Mouse (Mus musculus) G1E-ER4 (cell line): Measurements from ENCODE around the gene Nr4a1. TPM values are rescaled to one million over a fixed set of nuclear protein-coding genes. Genes with fewer than 3 reads are reported as not detected.

Source experiments
- GATA1 ChIP-seq: IDR thresholded peaks from one replicate; pipeline ENCODE4 v1.8.0; 2012; ENCODE audit warnings: low read length, inconsistent platforms
- polyA plus RNA-seq: library from polyadenylated mRNA; stranded (reverse); fragments of >175 nt; gene quantifications from 2 replicates; pipeline ENCODE4 v1.2.3, GENCODE M21; 2012

Gene Nr4a1
- polyA plus RNA-seq, 1 experiment = not detected

DNA sequence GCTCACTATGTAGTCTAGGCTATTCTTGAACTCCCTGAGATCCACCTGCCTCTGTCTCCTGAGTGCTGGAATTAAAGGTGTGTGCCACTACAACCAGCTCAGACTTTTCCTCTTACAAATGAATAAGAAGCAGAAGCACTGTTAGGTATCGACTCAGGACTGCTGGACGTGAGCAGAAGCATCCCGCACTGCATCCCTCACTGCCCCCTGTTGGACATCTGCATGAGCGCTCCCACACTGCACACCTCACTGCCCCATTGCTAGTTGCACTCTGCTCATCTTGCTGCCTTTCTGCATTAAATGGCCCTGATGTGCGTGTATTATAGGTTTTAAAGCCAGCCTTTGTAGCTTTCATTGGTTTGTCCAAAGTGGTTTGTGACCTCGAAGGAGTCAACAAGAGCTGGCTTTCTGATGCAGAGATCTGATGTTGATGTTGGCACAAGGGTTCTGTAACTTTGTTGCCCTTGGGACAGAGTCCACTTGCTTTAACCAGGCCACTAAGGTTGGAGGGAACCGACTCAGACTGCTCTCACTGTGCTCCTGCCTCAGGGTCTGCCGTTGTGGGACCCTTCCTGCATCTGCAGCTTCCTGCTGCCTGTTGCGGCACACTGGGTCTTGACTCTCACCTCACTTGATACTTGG is 32.2 kb downstream of the Nr4a1 start:
- no peak for TF ChIP-seq GATA1

DNA sequence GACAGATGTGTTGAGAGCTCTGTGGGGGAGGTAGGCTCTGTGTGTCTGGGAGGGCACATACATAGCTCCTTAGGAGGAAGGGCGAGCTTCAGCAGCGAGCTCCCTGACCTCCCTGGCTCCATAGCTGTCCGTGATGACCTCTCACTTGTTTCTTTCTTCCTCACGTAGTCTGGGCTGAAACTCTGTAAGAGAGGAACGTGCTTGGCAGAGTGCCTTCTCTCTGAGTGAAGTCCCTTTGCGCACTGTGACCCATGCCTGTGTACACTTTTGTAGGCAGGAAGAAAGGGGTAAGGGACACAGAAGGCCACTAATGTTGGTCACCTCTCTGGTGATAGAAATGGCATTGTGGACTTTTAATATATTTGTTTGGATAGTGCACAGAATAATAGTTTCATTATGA is 33.3 kb downstream of the Nr4a1 start:
- TF ChIP-seq GATA1 = no peak

DNA sequence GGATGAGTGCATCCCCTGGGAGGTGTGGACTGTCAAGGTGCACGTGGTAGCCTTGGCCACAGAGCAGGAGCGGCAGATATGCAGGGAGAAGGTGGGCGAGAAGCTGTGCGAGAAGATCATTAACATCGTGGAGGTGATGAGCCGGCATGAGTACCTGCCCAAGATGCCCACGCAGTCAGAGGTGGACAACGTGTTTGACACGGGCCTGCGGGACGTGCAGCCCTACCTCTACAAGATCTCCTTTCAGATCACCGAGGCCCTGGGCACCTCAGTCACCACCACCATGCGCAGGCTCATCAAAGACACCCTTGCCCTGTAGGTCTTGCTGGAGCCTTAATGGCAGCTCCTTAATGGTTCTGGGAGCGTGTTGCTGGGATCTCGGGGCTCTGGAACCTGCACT is 36.3 kb downstream of the Nr4a1 start:
- TF ChIP-seq GATA1 = no peak

DNA sequence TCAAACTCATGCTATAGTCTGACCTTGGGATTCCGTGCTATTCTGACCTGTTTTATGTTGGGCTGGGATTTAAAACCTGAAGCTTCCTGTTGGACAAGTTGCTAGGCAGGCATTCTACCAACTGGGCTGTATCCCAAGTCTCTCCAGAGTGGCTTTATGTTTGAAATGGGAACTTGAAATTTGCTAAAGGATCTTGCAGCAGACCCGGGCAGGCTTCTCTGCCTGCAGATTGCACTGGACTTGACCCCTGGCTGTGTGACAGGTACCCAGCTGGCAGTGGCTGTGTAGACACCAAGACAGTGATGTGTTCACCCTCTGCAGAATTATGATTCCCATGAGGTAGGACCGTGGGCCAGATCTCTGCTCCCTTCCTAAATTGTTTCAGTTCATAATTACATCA is 37.9 kb downstream of the Nr4a1 start:
- TF ChIP-seq GATA1 = no peak

DNA sequence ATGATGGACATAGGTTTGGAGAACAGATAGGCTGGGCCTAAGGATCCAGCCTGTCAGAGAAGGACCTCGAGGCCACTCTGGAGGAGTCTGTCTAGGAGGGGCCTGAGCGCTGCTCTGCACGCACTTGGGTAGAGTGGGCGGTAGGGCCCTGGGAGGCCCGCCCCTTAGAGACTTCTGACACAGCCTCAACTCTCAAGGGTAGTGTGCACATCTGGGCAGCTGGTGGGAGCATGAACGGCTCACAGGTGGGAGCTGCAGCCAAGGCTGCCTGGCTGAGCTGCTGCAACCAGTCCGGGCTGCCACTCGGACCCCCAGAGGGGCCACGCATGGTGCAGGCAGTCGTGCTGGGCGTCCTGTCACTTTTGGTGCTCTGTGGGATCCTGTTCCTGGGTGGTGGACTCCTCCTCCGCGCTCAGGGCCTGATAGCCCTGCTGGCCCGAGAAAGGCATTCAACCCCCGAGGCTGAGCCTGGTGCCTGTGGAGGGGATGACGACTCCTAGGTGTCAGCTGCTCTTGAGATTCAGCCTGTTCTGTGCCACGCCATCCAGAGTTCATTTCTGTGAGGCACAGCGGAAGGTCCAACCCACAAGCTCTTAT is 39.1 kb downstream of the Nr4a1 start, which contains the start of gene 6030408B16Rik:
TSS of gene 6030408B16Rik (plus strand) at position 188 of the 597 bp plus-strand sequence.
- TF ChIP-seq GATA1 = no peak

DNA sequence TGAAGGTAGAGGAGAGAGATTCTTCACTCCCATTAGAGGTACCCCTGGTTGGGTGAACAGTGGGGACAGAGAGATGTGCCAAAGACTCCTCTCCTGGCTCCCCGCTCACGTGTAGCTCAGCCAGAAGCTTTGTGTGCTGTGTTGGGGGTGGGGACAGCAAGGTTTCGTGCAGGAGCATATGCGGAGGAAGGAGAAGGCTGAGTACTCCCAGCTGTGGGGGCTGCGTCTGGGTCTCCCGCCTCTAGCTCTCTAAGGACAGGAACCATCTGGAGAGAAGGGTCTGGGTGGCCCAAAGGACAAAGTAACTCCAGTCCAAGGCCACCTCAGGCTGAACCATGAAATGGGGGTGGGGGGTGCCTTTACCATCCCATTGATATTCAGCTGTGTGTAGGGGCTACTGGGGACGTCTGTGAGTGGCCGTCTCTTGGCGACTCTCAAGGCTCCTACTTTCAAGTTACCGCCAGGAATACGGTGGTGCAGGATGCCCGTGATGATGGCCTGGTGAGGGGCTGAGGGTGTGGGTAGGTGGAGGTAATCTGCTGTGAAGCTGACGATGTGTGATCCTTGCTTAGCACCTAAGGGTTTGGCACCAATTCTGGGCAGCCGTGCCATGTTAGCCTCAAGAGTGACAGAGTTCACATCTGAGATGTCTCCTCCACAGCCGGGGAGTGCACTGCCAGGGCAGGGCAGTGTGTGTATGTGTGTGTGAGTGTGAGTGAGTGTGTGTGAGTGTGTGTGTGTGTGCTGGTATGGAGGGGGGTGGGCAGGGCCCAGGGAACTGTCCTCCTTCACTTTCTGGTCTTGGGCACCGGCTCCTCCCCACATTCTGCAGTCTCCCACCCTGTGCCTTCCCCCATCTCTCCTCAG is 40.2 kb downstream of the Nr4a1 start:
- TF ChIP-seq GATA1 = no peak

DNA sequence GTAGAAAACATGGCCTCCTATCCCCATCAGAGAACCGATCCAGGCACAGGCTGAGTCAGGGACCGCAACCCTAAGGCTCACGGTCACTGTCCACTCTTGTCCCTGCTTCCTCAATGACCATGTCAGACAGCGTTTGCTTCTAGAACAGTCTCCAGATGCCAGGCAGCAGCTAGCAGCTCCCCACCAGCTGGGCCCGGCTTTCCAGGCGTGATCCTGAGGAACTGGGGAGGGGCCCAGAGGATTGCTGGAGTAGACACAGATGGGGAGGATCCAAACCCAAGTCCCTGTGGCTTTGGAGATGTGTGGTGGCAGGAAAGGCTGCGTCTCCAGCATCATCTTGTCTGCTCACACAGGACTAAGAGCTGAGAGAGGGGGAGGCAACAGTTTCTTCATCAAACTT is 41.0 kb downstream of the Nr4a1 start:
- TF ChIP-seq GATA1 = no peak

DNA sequence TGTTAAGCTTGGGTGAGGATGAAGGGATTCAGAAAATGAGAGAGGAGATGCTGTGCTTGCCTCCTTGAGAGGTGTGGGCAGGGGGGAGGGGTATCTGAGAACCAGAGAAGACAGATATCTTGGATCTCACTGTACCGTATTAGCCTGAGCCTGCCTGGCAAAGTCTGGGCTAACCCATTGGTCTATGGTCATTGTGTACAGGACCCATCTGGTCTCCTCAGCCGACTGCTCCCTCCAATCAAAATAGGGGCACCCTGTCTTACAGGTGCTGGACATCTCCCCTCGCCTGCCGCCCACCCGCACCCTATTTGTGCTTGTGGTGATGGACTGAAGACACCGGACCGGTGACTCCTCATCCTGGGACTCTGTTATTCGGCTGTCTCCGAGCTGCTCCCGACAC is 41.5 kb downstream of the Nr4a1 start:
- no peak for TF ChIP-seq GATA1

DNA sequence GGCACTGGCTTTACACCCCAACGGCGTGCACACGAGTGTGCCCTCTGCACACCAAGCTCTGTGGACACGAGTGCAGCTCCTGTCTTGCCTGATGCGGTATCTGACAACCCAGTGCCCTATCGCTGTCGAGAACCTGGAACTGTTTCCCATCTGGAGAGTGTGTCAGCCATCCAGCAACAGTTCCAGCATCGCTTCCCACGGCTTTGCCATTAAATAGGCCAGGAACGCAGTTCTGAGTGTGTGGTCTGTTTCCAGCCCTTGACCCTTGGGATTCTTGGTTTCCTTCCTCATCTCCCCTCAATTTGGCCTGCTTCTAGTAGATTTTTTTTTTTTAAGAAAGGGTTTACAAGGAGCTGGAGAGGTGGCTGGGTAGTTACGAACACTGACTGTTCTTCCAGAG is 42.0 kb downstream of the Nr4a1 start:
- TF ChIP-seq GATA1 = no peak

DNA sequence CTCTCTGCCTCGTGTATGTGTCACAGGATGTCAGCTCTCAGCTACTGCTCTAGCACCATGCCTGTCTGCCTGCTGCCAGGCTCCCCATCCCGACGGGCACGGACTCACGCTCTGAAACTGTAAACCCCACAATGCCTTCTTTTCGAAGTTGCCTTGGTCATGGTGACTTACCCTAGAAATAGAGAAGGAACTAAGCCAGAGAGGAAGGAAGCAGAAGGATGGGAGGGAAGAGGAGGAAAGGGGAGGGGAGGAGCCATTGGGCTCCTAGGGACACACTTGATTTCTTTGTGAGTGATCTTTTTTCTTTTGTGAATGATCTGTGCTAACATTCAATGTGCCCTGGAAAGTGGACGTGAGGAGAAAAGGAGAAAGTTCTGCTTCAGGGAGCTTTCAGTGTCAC is 43.9 kb downstream of the Nr4a1 start:
- TF ChIP-seq GATA1 = no peak

DNA sequence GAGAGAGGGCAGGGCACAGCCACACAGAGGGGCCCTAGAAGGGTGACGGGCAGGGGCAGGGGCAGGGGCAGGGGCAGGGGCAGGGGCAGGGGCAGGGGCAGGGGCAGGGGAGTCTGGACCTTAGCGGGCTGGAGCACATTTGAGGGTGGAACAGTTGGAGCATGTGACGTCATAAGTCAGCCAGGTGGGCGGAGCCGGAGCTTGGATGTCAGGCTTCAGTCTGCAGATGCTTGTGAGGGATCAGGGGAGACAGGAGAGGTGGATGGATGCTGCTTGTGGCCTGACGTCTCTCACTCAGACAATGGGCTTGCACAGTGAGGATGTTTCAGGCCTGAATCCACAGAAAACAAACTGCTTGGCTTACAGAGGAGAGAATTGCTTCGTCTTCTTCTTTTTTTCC is 44.5 kb downstream of the Nr4a1 start:
- no peak for TF ChIP-seq GATA1

DNA sequence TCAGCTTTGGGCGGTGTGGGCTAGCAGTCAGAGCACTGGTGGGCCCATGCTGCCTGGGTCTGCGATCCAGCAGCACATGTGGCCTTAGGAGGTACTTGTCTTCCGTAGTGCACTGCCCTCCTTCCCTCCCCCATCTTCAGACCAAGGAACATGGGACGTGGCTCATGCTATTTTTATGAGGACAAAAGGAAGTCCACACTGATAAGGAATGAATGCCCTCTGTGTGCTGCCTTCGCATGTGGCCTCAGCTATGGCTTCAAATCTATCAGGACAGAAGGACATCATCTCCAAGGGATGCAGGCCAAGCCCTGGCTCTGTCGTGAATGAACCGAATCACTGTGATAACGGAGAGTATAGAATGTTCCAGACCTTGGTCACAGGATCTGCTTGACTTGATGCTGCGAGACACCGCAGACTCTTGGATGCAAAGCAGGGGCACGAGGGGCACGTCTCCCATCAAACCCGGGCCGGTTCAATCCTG is 45.5 kb downstream of the Nr4a1 start:
- no peak for TF ChIP-seq GATA1

DNA sequence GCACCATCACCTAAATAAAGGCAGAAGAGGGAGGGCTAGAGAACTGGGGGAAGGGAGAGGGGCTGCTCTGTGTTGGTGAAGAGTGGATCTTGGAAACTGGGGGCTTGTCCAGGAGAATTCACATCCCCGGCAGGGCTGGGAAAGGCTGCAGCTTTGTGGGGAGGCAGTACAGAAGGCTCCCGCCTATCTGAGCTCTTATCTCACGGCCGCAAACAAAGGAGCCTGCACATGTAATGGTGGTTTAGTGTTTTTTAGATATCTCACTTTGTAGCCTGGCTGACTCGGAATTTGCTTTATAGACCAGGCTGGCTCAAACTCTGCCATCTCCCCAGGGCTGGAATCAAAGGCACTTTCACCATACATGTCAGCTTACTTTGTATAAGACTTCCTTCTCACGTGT is 46.1 kb downstream of the Nr4a1 start:
- TF ChIP-seq GATA1 = no peak

DNA sequence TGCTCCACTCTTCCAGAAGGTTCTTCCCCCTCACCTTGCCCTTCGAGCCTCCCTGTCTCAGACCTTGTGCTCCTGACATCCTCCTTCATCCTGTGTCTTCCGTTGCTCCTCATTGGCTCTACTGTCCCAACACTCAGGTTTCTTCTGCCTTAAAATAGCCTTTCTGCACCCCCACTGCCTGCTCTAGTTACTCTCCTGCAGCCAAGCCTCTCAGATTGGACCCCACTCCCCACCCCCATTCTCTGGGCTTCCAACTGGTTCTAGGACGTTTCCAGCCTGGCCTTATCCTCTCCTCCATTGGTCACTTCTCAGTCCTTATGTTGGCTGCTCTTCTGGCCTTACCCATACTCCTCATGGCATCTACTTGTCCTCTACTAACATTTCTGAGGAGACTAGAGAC is 48.1 kb downstream of the Nr4a1 start:
- TF ChIP-seq GATA1 = no peak

DNA sequence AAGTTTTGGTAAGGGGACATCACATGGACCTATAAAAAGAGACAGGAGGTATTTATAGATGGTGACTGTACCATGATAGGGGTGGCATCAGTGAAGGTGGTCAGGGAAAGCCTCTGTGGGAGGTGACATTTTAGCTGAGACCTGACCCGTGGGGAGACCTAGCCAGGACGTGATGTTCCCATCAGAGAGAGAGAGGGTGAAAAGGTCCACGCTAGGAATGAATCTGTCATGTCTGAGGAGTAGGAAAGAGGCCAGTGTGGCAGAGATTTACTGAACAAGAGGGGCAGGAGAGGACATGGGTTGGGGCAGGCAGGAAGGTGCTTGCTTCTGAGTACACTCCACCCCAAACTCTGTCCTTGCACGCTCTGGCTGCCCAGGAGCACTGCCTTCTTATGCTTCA is 49.8 kb downstream of the Nr4a1 start:
- no peak for TF ChIP-seq GATA1

DNA sequence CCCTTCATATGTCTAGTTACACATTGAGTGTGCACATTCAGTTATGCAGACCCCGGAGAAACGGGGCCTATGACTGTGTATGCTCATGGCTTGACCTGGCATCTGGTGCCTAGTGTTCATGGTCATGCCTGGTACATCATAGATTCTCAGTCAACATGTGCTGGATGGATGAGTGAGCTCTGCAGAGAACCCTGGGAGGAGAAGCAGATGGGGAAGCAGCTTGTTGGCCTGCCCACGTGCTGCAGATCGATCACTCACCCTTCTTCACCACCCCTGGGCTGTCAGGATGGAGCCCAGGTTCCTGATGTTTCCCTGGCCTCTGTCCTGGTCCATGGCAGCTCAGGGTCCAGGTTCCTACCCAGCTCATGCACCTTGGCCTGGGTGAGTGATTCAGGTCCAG is 52.4 kb downstream of the Nr4a1 start:
- TF ChIP-seq GATA1 = no peak
